Mouse (Mus musculus) liver, adult 2 months (tissue): ENCODE data around the gene Angptl2. TPM values are rescaled to one million over a fixed set of nuclear protein-coding genes. Genes with fewer than 3 reads are reported as not detected.

Experiments used
- DNase-seq: peaks from one replicate; pipeline ENCODE4 v3.0.0-alpha.2; 2011; ENCODE audit warnings: low read depth, low spot score; ENCODE audit errors: extremely low read depth
- H3K27ac ChIP-seq: fragments of 200-500 bp; replicated peaks from 2 replicates; pipeline ENCODE4 v1.5.1; 2012; ENCODE audit warnings: low read depth, mild to moderate bottlenecking, control low read depth, inconsistent platforms, low read length; ENCODE audit not compliant: insufficient read depth
- H3K27me3 ChIP-seq: fragments of 200-500 bp; 2 replicates; pipeline ENCODE4 v1.6.1; 2012; ENCODE audit warnings: mild to moderate bottlenecking, moderate library complexity, low read length, inconsistent platforms; ENCODE audit not compliant: control insufficient read depth, insufficient read depth
- H3K36me3 ChIP-seq: fragments of 200-500 bp; 2 replicates; pipeline ENCODE4 v1.6.1; 2012; ENCODE audit warnings: low read length, inconsistent platforms; ENCODE audit not compliant: control insufficient read depth, insufficient read depth
- H3K4me1 ChIP-seq: fragments of 200-500 bp; 2 replicates; pipeline ENCODE4 v1.6.1; 2011; ENCODE audit warnings: low read length; ENCODE audit not compliant: control insufficient read depth, insufficient read depth
- H3K4me3 ChIP-seq: fragments of 200-500 bp; 2 replicates; pipeline ENCODE4 v1.5.1; 2011; ENCODE audit warnings: low read depth, mild to moderate bottlenecking, control low read depth, low read length, moderate library complexity; ENCODE audit not compliant: insufficient read depth
- H3K79me2 ChIP-seq: fragments of 200-500 bp; 2 replicates; pipeline ENCODE4 v1.6.1; 2012; ENCODE audit warnings: inconsistent platforms, mild to moderate bottlenecking, low read length, moderate library complexity; ENCODE audit not compliant: control insufficient read depth, insufficient read depth
- H3K9ac ChIP-seq: fragments of 200-500 bp; 2 replicates; pipeline ENCODE4 v1.6.1; 2012; ENCODE audit warnings: low read depth, mild to moderate bottlenecking, control low read depth, inconsistent platforms, low read length
- CTCF ChIP-seq: fragments of 200-500 bp; IDR thresholded peaks from 2 replicates; pipeline ENCODE4 v1.5.1; 2011; ENCODE audit warnings: low read depth, low read length, control low read depth
- POLR2A ChIP-seq: fragments of 200-500 bp; IDR thresholded peaks from 2 replicates; pipeline ENCODE4 v1.6.1; 2011; ENCODE audit warnings: low read length, control low read depth; ENCODE audit not compliant: insufficient read depth; ENCODE audit errors: extremely low read depth
- WGBS: fragments of 180-500 bp; shearing (Covaris S2); methylation state at CpG from one replicate; pipeline ENCODE4 v1.1.7; 2018; 5-methylcytosine and 5-hydroxymethylcytosine counted together
- polyA plus RNA-seq: library from polyadenylated mRNA; depleted of rRNA; stranded (reverse); fragments of >200 nt; gene quantifications from 2 replicates; pipeline ENCODE4 v1.2.3, GENCODE M21; 2012
- total RNA-seq: library from RNA; depleted of rRNA; stranded (reverse); fragments of >200 nt; gene quantifications from 2 replicates; pipeline ENCODE4 v1.2.3, GENCODE M21; 2014

Gene Angptl2
- total and polyA plus RNA-seq, 2 experiments = 11.3 to 17.0 TPM

DNA sequence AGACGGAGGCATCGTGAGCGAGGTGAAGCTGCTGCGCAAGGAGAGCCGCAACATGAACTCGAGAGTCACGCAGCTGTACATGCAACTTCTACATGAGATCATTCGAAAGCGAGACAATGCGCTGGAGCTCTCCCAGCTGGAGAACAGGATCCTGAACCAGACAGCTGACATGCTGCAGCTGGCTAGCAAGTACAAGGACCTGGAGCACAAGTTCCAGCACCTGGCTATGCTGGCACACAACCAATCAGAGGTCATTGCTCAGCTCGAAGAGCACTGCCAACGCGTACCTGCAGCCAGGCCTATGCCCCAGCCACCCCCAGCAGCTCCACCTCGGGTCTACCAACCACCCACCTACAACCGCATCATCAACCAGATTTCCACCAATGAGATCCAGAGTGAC, 12.7 kb downstream of the Angptl2 start:
- H3K79me2 ChIP-seq = no peaks in the 10 kb centered on the region
- no peak overlapping the region for H3K27ac ChIP-seq
- no peak for TF ChIP-seq POLR2A
- TF ChIP-seq CTCF = no peak
- H3K4me1 ChIP-seq = peaks cover 13% of the 10 kb centered on the region
- H3K9ac ChIP-seq = no peak overlapping the region
- H3K27me3 ChIP-seq = no peaks in the 10 kb centered on the region
- H3K4me3 ChIP-seq = no peak overlapping the region
- WGBS = 65% methylated on average over 15 of the region's 15 CpGs
- DNase-seq = peak; percentile 79
- no peaks in the 10 kb centered on the region for H3K36me3 ChIP-seq

GRCm38 (mm10) chr2:33230701-33231100, 14.8 kb downstream of the Angptl2 start:
- WGBS = 54% methylated on average over 10 of the region's 10 CpGs
- H3K4me1 ChIP-seq = peaks cover 4% of the 10 kb centered on the region; the same call in 1 of the 2 replicates
- no peak overlapping the region for H3K4me3 ChIP-seq
- H3K27ac ChIP-seq = no peak overlapping the region
- no peaks in the 10 kb centered on the region for H3K36me3 ChIP-seq
- TF ChIP-seq CTCF = no peak
- TF ChIP-seq POLR2A = no peak
- no peaks in the 10 kb centered on the region for H3K79me2 ChIP-seq
- DNase-seq = no peak
- no peak overlapping the region for H3K9ac ChIP-seq
- H3K27me3 ChIP-seq = no peaks in the 10 kb centered on the region

DNA sequence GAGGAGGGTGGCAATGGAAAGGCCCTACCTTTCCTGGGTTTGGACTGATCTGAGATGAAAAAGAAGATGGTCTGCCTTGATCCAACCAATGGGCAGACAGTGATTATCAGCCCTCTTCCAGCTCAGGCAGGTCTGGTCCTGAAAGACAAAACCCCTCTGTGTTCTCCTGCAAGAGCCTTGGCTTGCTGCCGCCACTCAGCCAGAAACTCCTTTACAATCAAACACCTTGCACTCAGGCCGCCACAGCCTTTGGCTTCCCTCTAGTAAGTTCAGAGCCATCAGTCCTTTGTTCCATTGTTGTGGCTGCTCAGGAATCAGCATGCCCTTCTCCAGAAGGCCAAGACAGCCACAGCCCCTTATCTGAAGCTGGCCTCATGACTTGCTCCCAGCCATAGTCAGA, 15.9 kb downstream of the Angptl2 start:
- no peaks in the 10 kb centered on the region for H3K36me3 ChIP-seq
- TF ChIP-seq POLR2A (no peak), CTCF (no peak)
- no peak overlapping the region for H3K27ac ChIP-seq
- H3K4me3 ChIP-seq = no peak overlapping the region
- WGBS = 98% methylated on average over 2 of the region's 2 CpGs
- no peak for DNase-seq
- H3K4me1 ChIP-seq = peaks cover 4% of the 10 kb centered on the region
- H3K9ac ChIP-seq = no peak overlapping the region
- no peaks in the 10 kb centered on the region for H3K79me2 ChIP-seq
- H3K27me3 ChIP-seq = no peaks in the 10 kb centered on the region

DNA sequence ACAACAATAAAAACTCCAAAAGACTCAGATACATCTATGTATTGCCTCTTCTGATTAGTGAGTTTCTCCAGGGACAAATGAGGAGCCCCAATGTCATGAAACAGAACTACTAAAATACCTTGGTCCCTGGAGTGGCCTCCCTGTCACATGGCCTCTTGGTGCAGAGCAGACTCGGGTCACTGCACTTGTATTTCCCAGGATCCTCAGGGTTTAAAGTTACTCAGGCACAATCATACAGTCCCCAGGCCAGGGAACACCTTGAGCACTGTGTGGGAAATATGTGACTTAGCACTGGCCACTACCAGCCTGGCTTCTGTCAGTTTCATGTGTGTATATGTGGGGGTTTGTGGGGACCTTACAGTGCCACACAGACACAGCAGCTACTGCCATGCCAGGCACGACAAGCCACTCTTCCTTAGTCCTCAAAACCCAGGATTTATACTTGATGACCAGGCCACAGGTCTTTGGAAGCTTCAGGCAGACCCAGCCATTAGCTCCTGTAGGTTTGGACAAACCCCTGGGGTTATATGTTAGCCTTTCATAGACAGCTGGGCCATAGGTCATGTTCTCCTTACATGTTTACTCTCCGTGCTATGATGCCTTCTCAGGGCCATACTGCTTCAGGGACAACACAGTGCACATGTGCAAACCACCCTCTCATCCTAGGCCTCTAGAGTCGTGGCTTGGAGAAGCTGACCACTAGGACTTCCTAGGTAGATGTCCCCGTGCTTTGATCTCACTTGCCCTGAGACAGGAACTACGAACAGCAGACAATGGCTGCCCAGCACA, 17.1 kb downstream of the Angptl2 start:
- no peak overlapping the region for H3K4me3 ChIP-seq
- TF ChIP-seq POLR2A (no peak), CTCF (no peak)
- H3K27ac ChIP-seq = no peak overlapping the region
- H3K36me3 ChIP-seq = no peaks in the 10 kb centered on the region
- peaks cover 11% of the 10 kb centered on the region for H3K4me1 ChIP-seq
- no peaks in the 10 kb centered on the region for H3K27me3 ChIP-seq
- no peaks in the 10 kb centered on the region for H3K79me2 ChIP-seq
- 66% methylated on average over 6 of the region's 6 CpGs for WGBS
- DNase-seq = peak; percentile 43
- no peak overlapping the region for H3K9ac ChIP-seq

DNA sequence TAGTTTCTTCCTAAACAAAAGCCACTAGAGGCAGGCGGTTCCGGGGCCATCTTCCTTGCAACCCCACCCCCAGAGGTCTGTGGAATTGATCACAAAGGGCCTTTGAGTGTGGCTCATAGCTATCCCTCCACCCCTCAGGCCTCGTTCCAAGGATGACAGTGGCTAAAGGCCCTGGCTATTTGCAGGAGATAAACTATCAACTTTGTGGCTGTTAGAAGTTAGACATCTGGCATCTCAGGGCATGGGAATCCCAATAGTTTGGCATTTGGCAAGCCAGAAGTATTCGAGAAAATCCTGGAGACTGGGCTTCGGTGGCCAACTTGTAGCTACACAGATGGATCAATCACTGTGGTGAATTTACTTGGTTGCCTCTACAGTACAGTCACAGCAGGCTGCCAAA, 18.0 kb downstream of the Angptl2 start:
- no peak overlapping the region for H3K4me3 ChIP-seq
- H3K36me3 ChIP-seq = no peaks in the 10 kb centered on the region
- H3K9ac ChIP-seq = no peak overlapping the region
- no peaks in the 10 kb centered on the region for H3K79me2 ChIP-seq
- H3K27ac ChIP-seq = no peak overlapping the region
- TF ChIP-seq CTCF = no peak
- no peak for TF ChIP-seq POLR2A
- H3K27me3 ChIP-seq = no peaks in the 10 kb centered on the region
- peak; percentile 55 for DNase-seq
- 42% methylated on average over 5 of the region's 5 CpGs for WGBS
- peaks cover 7% of the 10 kb centered on the region for H3K4me1 ChIP-seq

- H3K79me2 ChIP-seq = no peaks in the 10 kb centered on the region
- WGBS = 92% methylated on average over 4 of the region's 4 CpGs
- H3K9ac ChIP-seq = no peak overlapping the region
- no peak for DNase-seq
- H3K36me3 ChIP-seq = no peaks in the 10 kb centered on the region
- no peak for TF ChIP-seq POLR2A
- TF ChIP-seq CTCF = no peak
- no peak overlapping the region for H3K4me3 ChIP-seq
- peaks cover 7% of the 10 kb centered on the region for H3K4me1 ChIP-seq
- H3K27ac ChIP-seq = no peak overlapping the region
- no peaks in the 10 kb centered on the region for H3K27me3 ChIP-seq
These were observed 19.0 kb downstream of the Angptl2 start for GRCm38 (mm10) chr2:33234848-33235247.
